Mouse (Mus musculus) gonadal fat pad, adult 2 months (tissue): ENCODE results near the gene Ccdc171. TPM values are rescaled to one million over a fixed set of nuclear protein-coding genes. Genes with fewer than 3 reads are reported as not detected.

Experiments used
- DNase-seq: peaks from one replicate; pipeline ENCODE4 v3.0.0-alpha.2; 2012; ENCODE audit warnings: low read depth
- polyA plus RNA-seq: library from polyadenylated mRNA; depleted of rRNA; stranded (reverse); fragments of >200 nt; gene quantifications from 2 replicates; pipeline ENCODE4 v1.2.3, GENCODE M21; 2012; rRNA removed

The Ccdc171 gene
- polyA plus RNA-seq, 1 experiment = 0.66 TPM

DNA sequence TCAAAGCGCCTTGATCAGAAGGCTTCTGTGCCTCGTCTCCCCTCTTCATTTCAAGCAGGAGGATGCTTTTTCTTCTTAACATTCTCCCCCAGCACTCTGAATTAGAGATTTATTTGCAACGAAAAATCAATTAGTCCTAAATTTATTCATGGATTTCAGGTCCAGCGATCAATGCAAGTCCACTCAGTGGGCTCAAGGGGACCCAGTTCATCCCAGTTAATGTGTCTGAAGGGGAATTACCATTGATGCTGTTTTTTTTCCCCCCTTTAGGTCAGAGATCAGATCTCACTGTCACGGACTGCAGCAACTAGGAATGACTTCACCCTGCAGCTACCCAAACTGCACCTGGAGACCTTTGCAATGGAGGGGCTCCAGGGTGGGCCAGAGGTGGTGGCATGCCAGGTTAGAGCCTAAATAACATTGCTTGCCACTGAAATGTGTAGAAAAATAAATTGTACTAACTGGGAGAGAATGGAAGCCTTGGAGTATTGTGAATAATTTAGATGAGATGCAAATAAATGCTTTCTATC lies 269.6 kb downstream of the Ccdc171 start:
- no peak for DNase-seq

DNA sequence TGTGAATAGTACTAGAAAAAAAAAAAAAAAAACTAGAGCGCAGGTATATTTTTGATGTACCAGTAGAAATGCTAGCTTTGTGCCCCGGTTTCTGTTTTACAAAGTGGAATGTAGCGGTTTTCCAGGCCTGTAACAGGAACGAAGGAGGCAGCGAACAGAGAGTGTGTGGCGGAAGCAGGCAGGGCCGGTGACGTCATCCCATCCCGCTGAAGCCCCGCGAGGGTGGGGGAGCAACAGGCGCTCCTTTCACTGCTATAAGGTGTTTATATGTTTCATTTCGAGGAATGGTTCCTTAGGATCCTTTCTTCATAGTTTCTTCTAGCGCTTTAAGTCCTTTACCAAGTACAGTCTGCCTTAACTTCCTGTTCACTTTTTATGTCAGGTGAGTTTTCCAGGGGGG lies 272.6 kb downstream of the Ccdc171 start:
- DNase-seq = no peak

DNA sequence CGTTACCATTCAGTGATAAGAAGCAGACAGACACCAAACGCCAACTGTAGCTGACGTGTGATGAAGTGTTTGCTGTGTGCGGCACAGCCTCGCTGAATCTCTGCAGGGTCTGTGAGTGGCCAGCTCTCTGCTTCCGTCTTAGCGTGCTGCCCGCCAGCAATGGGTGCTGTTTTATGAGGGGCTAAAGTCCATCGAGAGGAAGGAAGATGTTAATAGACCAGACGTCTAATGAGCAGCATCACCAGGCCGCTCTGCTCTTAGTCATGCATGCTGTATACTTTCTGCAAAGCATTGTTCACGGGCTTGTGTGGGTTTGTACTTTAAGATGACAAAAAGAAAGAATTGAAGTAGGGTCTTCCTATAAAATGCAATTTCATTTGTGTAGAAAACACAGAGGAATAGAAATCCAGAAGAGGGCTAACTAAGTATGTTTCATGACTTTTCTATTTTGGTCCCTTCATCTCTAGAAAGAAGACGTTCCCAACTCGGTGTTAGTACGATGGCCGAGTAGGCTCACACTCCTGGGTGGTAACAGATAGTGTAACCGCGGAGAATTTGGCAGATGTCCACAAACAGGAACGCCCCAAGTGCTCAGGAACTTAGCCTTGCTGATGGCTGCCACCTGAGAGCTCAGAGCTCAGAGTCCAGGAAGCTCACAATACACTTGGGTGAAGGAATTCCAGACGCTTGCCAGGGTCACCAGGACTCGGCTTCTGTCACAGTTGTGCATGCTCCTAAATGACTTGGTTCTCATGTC lies 273.5 kb downstream of the Ccdc171 start:
- DNase-seq = no peak

DNA sequence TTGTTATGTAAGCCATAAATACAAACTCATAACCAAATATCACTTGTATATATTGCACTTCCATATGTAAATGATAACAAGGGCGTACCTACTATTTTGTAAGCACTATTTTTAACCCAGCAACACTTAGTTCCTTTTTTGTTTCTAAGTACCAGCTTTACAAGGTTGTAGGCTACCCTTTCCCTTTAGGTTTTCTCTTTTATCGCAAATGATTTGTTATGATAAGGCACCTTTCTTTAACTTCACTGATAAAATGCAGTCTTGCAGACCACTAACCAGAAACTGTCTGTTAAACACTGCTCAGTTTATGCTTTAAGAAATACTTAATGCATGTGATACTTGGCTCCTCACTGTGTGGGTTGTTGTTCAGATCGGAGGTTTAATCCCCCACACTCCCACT lies 275.1 kb downstream of the Ccdc171 start:
- no peak for DNase-seq

DNA sequence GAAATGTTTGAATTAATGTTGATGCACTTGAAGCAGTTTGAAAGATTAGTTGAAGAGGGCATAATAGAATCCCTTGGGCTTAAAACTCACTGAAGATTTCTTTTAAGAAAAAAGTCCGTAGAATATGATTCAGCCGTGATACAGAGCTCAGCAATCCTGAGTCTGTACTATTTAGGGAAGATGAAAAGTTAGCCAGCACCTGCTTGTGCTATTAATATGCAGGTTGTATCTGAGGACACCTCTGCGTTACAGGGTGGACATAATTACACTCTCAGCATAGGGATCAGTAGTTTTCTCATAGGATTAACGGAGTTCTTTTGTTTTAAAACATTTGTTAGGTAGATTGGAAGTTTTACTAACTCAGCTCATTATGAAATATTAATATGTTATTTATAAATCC lies 291.6 kb downstream of the Ccdc171 start:
- DNase-seq = no peak

DNA sequence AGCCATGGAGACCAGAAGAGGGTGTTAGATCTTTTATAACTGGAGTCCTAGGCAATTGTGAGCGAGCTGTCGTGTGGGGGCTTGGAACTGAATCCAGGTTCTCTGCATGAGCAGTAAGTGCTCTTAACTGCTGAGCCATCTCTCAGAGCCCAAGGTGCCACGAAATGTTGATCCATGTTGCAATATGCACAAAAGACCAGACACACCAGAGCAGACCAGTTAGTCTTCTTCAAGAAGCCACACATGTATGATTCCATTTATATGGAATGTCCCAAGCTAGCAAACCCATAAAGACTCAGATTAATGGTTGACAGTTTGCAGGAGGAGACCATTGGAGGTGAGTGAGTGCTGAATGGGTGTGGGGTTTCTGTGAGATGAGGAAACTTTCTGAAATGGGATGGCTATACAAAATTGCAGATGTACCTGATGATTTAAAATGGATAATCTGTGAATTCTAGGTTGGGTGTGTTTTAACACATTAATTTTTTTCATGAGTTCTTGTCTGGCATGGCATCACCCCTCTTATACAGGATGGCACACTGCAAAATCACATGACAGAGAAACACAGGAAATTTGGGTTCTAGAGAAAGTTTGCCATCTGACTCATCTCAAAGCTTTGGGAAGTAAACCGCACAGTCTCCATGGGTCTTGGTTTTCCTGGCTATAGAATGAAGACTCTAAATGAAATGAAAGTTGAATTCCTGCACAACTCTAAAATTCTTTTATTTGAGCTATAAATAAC lies 304.5 kb downstream of the Ccdc171 start:
- peak; percentile 22 for DNase-seq

DNA sequence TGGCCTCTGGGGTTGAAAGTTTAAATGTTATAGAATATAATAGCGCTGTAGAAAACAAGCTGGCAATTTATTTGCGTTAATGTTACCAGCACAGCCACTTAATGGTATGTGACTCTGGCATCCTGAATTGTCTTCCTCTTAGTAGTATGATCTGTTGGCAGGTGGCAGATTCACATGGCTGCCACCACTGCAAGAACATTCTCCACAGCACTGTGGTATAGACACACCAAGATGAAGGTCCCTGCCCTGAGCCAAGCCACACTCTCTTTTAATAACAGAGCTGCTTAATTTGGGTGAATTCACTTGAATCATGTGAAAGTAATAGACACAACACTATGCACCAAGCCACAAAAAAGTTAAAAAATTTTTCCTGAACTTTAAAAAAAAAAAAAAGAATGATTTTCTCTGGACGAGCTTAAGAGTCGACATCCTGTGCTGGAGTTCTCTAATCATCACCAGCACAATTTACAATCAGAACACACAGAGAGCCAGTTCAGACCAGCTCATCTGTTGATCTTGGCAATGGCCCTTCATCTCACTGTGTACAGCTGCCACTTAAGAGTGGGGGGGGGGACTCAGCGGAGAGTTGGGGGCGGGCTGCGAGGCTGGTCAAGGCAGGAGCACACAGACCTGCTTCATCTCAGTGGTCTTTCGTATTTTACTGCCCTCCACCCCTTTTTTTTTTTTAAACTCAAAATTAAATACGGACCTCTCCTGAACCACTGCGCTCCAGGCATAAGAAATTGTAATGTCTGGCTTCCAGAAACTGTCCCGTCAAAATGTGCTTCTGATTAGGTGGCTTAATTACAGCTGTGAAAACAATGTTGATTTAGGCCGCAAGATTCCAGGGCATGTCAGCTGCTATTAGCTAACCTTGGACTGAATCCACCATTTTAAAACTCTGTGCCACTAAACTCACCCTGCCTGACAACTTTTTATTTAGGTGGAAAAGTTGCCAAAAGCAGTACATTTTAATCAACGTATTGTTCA lies 305.8 kb downstream of the Ccdc171 start:
- peak; percentile 56 for DNase-seq

DNA sequence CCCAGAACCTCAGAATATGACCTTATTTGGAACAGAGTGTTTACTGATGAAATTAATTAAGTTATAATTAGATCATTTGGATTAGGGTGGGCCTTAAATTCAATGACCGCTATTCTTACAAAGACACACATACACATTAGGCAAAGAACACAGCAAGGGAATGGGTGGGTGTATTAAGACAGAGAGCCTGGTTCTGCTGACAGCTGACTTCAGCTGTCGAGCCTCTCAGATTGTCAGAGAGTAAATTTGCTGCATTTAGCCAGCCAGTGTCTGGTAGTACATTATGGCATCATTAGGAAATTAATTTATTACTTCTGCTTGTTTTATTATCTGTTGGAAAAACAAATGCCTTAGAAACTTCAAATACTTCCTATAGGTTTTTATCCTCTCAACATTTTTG lies 313.7 kb downstream of the Ccdc171 start:
- no peak for DNase-seq

DNA sequence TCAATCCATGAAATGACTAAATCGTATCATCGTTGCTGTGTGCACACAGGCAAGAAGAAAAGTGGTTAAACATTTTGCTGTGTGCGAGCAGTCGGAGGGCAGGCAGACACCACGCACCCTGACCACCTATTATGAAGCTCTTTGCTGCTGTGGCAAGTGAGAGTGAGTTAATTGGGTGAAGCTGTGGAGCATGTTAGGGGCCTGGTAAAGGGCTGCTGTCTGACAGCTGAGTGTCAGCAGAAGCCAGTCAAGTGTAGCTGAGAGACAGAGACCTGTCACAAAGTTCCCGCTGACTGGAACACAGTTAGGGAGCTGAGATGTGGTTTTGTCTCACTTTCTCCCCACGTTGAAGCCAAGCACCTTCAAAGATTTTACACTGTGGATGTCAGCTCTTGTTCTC lies 321.0 kb downstream of the Ccdc171 start:
- no peak for DNase-seq

DNA sequence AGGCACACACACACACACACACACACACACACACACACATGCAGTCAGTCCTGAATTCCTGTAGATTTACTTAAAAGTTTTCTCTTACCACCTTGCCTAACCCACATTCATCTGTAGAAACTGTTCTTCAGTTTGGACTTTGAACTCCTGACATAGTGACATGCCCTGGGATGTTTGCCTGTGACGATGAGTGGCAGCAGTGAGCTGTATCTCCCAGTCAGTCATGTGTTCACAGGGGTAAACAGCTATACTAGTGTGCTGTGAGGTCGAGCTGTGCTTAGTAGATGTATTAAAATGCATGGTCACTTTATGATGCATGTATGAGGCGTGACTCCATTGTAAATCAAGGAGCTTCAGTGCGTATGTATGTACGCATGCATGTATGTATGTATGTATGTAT lies 328.5 kb downstream of the Ccdc171 start:
- no peak for DNase-seq

DNA sequence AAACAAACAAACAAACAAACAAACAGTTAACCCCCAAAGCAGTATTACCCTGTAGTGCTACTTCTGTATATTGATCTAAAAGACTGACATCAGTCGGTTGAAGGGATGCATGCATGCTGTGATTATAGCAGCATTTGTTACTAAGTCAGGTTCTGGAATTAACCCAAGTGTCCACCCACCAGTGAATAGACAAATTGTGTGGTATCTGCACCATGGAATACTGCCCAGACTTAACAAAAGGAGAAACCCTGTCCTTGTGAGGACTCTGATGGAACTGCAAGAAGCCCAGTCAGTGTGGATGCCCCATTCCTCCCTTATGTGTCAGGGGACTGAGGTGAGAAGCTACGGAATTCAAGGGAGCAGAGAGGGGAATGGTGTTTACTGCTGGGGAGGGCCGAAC lies 336.4 kb downstream of the Ccdc171 start:
- DNase-seq = no peak

DNA sequence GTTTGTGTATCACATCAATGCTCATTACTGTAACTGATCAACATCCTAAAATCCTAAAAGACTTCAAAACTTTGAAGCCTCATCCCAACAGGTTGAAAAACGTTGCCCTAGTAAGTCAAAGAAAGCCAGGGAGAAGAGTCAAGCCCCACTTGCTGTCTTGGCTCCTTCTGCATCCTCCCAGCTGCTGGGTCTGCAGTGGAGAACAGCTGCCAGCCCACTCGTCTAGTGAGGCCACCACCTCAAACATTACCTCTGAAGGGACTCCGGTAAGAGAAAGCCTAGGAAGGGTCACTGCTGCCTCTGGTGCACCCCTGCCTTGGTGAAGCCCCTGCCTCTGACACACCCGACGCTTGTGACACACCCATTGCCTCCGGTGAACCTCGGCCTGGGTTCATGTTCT lies 336.9 kb downstream of the Ccdc171 start:
- DNase-seq = no peak

DNA sequence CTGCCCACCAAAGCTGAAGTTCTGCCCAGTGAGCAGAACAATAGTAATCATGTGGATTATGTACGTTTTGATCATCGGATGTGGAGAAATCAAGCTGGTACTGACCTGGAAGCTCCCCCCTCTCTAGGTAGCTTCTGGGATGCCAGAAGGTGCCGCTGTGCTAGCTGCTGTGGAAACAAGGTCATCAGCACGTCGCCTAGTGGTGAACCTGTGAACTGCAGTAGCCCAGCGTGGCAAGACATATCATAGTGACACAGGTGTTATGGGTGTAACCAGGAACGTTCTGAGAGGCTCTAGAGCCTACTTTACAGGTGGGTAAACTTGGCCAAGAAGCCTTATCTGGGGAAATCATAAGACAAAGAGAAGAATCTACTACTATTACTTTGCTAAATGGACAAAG lies 351.3 kb downstream of the Ccdc171 start:
- DNase-seq = no peak

DNA sequence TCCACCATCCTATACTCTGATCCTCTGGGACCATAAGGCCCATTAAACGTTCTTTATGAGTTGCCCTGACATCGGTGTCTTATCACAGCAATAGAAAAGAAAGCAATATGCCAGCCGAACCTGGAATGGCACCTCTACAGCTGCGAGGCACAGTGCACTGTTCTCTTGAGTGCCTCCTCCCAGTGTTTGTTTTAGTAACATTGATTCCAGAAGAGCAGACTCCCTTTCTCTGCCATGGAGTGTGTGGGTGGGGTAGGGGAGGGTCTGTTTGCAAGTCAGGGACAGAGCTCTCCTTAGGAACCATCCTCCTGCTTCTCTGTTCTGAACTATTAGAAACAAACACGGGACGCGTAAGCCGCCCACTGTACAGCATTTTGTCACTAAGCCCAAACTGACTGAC lies 352.9 kb downstream of the Ccdc171 start:
- no peak for DNase-seq

DNA sequence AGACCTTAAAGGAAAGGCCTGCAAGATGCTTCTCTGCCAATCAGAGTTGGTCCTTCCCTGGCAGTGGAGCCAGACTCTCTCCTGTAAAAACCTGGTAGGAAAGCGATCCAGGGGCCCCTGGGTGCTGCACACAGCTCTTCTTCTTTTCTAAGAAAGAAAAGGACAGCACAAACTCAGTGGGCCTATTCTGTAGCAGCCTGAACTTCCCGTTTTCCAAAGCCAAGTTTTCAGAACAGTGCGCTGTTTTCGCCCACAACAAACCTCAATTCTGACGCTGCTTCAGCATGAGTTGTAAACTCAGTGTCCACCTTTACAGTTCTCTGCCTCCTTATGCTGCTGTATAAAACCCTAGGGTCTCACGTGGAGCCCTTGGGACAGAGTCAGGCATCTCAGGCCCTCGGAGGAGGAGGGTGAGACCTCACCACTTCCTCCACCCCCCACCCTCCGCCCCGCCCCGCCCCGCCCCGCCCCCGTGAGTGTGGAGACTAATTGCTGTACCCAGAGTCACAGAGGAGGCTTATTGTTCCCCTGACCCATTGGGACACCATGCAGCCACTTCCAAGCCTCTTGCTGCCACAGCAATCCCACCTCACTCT lies 363.2 kb downstream of the Ccdc171 start:
- no peak for DNase-seq

DNA sequence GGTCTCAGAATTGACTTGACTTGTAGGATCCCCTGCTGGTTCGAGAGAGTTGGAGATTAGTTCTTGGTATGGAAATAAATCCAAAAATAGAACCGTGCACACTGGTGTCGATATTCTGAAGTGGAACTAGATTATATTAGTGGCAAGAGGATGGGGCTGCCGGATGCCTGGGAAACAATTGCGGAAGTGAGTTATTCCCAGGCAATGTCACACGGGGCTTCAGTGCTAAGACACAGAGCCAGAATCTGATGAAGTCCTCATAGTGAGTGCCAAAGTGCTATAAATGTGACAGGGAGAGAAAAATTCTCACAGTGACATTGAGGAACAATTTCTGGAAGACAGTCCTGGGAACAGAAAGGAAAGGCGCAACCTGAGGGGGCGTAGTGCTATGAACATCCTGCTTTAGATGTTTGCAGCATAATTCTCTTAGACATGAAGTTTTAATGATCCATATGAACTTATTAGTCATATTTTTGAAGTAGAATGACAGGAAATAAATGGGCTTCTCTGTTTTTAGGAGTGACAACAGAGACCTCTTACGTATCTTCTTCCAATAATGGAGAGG lies 376.8 kb downstream of the Ccdc171 start:
- DNase-seq = no peak

Other genes starting within 250 kb of the Ccdc171 start
- 3.2 and 3.5 TPM in 2 replicates for gene Ttc39b, start 201.3 kb upstream of the Ccdc171 start, polyA plus RNA-seq
- 12.5 and 13.2 TPM in 2 replicates for gene Snapc3, start 107.8 kb upstream of the Ccdc171 start, polyA plus RNA-seq
- 17.7 and 22.2 TPM in 2 replicates for gene Psip1, start 39.1 kb upstream of the Ccdc171 start, polyA plus RNA-seq